Mouse (Mus musculus) forebrain, embryonic 10.5 days (tissue): ENCODE measurements around the gene Fgf10. TPM values are rescaled to one million over a fixed set of nuclear protein-coding genes. Genes with fewer than 3 reads are reported as not detected.

ENCODE experiments used
- DNase-seq: peaks from one replicate; pipeline ENCODE4 v3.0.0-alpha.2; 2017; ENCODE audit warnings: low spot score; ENCODE audit errors: extremely low spot score
- H3K27ac ChIP-seq: fragments of 300-500 bp; sonication (generic); 2 replicates; pipeline ENCODE4 v1.5.1; 2016; ENCODE audit warnings: mild to moderate bottlenecking
- H3K27me3 ChIP-seq: fragments of 300-500 bp; sonication (generic); 2 replicates; pipeline ENCODE4 v1.6.1; 2016; ENCODE audit warnings: mild to moderate bottlenecking; ENCODE audit not compliant: poor library complexity, severe bottlenecking
- H3K36me3 ChIP-seq: fragments of 300-500 bp; sonication (generic); replicated peaks from 2 replicates; pipeline ENCODE4 v1.6.1; 2016; ENCODE audit warnings: mild to moderate bottlenecking, moderate library complexity
- H3K4me1 ChIP-seq: fragments of 300-500 bp; sonication (generic); 2 replicates; pipeline ENCODE4 v1.6.1; 2016
- H3K4me3 ChIP-seq: fragments of 300-500 bp; sonication (generic); 2 replicates; pipeline ENCODE4 v1.5.1; 2016; ENCODE audit warnings: mild to moderate bottlenecking, moderate library complexity
- H3K9me3 ChIP-seq: fragments of 300-500 bp; sonication (generic); 2 replicates; pipeline ENCODE4 v1.6.1; 2016; ENCODE audit warnings: mild to moderate bottlenecking, moderate library complexity
- WGBS: fragments of 180-500 bp; shearing (Covaris S2); methylation state at CpG from one replicate; pipeline ENCODE4 v1.1.7; 2016; 5-methylcytosine and 5-hydroxymethylcytosine counted together
- polyA plus RNA-seq: library from polyadenylated mRNA; unstranded; fragments of >200 nt; fragmentation: Nextera tagmentation; extraction: Ambion mirVana; gene quantifications from 2 replicates; pipeline ENCODE4 v1.2.1, GENCODE M21; 2016

Fgf10 gene
- polyA plus RNA-seq: 1.0 TPM in 2 replicates

DNA sequence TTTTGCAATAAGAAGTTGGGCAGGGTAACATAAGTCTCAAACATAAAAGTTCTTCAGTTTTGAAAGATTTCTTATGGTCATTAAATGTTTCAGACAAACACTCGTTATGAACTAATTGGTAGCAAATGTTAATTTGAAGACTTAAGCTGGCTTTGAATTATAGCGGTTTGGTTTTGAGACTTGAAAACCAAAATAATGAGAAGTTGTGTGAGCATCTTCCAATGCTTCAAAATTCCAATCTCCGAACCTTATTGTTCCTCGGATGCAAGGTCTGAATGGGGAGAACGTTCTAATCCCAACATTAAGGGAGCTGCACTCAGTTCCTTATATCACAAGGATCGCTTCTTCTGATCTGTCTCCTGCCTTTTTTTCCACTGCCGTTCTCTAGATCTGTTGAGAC, at the start of gene Fgf10:
Gene Fgf10, plus strand, starts transcription at position 301 of the 400 bp plus-strand sequence.
- Histone ChIP-seq H3K4me1 (peaks cover 17% of the 10 kb centered on the region), H3K27me3 (peaks cover 78% of the 10 kb centered on the region), H3K27ac (no peak within 1 kb of the TSS), H3K9me3 (no peaks in the 10 kb centered on the region), H3K36me3 (no peaks in the 10 kb centered on the region), H3K4me3 (no peak within 1 kb of the TSS)
- DNase-seq: no peak
- 36% methylated on average over 7 of the region's 7 CpGs for WGBS

- H3K4me1 ChIP-seq: no peaks in the 10 kb centered on the region
- no peaks in the 10 kb centered on the region for H3K9me3 ChIP-seq
- no peak for DNase-seq
- H3K27me3 ChIP-seq: no peaks in the 10 kb centered on the region
- H3K27ac ChIP-seq: no peak overlapping the region
- H3K36me3 ChIP-seq: no peaks in the 10 kb centered on the region
- WGBS: 61% methylated on average over 3 of the region's 3 CpGs
- H3K4me3 ChIP-seq: no peak overlapping the region
Measured at GRCm38 (mm10) chr13:118629661-118630428, 39.7 kb upstream of the Fgf10 start.

- WGBS: 89% methylated on average over 2 of the region's 2 CpGs
- Histone ChIP-seq H3K27ac (no peak overlapping the region), H3K27me3 (no peaks in the 10 kb centered on the region), H3K4me3 (no peak overlapping the region), H3K4me1 (no peaks in the 10 kb centered on the region), H3K36me3 (no peaks in the 10 kb centered on the region), H3K9me3 (no peaks in the 10 kb centered on the region)
- DNase-seq: no peak
Measured at GRCm38 (mm10) chr13:118631500-118631899, 38.1 kb upstream of the Fgf10 start.

DNA sequence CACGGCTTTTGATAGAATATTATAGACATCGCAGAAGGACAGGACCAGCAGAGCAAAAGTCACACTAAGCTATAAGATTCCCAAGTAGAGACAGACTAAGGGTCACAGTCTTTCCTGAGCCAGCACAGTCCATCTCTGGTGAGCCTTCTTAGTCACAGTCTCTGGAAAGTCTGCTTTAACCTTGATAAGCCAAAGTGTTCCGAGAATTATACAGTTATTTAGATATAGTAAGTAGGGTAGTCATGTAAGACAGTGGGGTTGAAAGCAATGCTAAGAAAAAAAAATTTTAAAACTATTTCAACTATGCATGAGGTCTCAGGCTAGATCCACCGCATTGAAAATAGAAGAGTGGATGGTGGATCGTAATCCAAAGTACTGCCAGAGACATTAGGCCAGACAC, 33.5 kb upstream of the Fgf10 start:
- Histone ChIP-seq H3K9me3 (no peaks in the 10 kb centered on the region), H3K27ac (no peak overlapping the region), H3K4me3 (no peak overlapping the region), H3K4me1 (no peaks in the 10 kb centered on the region), H3K36me3 (no peaks in the 10 kb centered on the region), H3K27me3 (no peaks in the 10 kb centered on the region)
- no peak for DNase-seq
- WGBS: 95% methylated on average over 5 of the region's 5 CpGs

- WGBS: 92% methylated on average over 3 of the region's 3 CpGs
- no peak overlapping the region for H3K27ac ChIP-seq
- H3K27me3 ChIP-seq: no peaks in the 10 kb centered on the region
- H3K4me3 ChIP-seq: no peak overlapping the region
- no peak for DNase-seq
- H3K9me3 ChIP-seq: no peaks in the 10 kb centered on the region
- no peaks in the 10 kb centered on the region for H3K4me1 ChIP-seq
- H3K36me3 ChIP-seq: no peaks in the 10 kb centered on the region
Measured at GRCm38 (mm10) chr13:118642585-118642984, 27.0 kb upstream of the Fgf10 start.

DNA sequence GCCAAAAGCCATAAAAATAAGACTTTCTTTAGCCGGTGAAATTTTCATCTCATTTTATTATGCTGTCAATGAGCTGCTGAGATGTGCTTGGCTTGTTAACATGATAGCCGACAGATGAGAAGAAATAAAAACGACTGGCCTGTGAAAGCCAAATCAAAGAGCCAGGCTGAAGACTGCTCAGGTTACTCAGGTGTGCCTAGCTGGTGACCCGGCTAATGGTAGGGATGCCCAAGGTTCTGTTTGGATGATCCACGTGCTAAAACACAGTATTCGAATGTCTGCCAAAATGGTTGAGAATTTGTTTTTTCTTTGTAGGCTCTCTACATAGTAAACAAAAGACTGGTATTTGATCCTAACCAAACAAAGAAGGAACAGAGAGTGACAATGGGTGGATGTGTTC, 26.5 kb upstream of the Fgf10 start:
- H3K27ac ChIP-seq: no peak overlapping the region
- no peaks in the 10 kb centered on the region for H3K4me1 ChIP-seq
- no peak for DNase-seq
- no peaks in the 10 kb centered on the region for H3K27me3 ChIP-seq
- WGBS: 87% methylated on average over 6 of the region's 6 CpGs
- no peaks in the 10 kb centered on the region for H3K36me3 ChIP-seq
- H3K9me3 ChIP-seq: no peaks in the 10 kb centered on the region
- no peak overlapping the region for H3K4me3 ChIP-seq

DNA sequence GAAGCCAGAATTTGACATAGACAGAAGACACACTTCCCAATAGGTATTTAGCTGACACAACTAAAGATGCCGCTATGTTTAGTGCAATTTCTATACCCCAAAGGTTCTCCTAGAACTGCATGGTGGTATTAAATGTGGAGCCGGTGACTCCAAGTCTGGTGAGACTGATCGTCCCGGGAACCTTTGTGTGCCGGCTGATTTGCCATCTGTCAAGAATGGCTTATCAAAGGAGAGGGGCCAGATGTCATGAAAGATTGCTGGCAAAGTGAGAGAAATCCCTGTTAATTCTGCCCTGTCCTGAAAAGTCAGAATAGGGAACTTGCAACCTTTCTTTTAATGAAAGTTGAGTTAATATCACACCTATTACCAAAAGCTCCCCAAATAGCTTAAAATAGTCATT, 12.6 kb upstream of the Fgf10 start:
- no peaks in the 10 kb centered on the region for H3K9me3 ChIP-seq
- H3K36me3 ChIP-seq: no peaks in the 10 kb centered on the region
- H3K27ac ChIP-seq: no peak overlapping the region
- H3K4me1 ChIP-seq: no peaks in the 10 kb centered on the region
- no peak overlapping the region for H3K4me3 ChIP-seq
- WGBS: 87% methylated on average over 5 of the region's 5 CpGs
- no peaks in the 10 kb centered on the region for H3K27me3 ChIP-seq
- DNase-seq: no peak

DNA sequence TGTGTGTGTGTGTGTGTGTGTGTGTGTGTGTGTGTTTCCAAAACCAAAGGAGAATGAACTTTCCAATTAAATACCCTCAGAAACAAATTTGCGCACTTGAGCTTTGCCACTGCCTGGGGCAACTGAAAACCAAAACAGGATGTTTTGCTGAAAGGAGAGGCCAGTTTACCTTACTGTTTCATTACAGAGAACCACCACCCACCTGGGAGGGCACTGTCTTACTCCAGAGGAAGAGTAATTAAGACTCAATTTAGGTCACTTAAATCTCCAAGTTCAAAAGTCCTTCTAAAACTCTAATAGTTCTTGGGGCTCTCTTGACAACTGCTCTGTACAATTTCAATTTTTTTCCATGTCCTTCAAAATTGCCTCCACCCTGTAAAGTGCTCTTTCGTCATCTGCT, 11.6 kb upstream of the Fgf10 start:
- H3K36me3 ChIP-seq: no peaks in the 10 kb centered on the region
- WGBS: 93% methylated on average over 2 of the region's 2 CpGs
- no peaks in the 10 kb centered on the region for H3K4me1 ChIP-seq
- H3K27me3 ChIP-seq: 0 out of 2 replicates have a peak, but pooled peaks cover 3% of the 10 kb centered on the region
- no peak overlapping the region for H3K4me3 ChIP-seq
- no peaks in the 10 kb centered on the region for H3K9me3 ChIP-seq
- no peak for DNase-seq
- no peak overlapping the region for H3K27ac ChIP-seq

DNA sequence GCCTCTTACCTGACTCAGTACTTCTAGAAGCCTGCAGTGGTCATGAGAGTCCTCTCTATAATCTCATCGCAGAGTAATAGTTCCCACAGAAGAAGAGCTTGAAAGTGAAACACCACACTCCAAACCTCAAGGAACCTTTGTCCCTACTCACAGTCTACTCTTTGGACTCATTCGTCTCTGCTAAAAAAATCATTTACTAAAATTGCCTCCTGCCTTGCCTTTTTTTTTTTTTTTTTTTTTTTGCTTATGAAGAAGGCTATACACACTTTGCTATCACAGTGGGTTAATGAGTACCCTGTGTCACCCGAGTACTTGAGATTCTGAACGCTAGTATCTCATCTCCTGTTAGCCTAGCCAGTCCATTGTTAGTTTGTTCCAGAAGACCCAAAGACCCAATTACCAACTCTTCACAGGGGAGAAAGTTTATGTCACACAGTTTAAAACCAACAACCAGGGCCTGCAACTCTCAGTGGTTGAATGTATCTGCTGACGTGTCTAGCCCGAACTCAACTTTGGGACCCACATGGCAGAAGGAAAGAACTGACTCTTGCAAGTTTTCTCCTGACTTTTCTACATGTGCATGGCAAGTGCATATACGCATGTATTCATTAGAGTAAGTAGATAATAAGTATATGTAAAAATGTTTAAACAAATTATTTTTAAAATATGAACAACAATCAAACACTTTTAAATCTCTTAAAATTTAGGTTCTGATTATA, 10.8 kb upstream of the Fgf10 start:
- Histone ChIP-seq H3K36me3 (no peaks in the 10 kb centered on the region), H3K9me3 (no peaks in the 10 kb centered on the region), H3K4me3 (no peak overlapping the region), H3K27ac (no peak overlapping the region), H3K27me3 (peaks cover 8% of the 10 kb centered on the region; the same call in 1 of the 2 replicates), H3K4me1 (no peaks in the 10 kb centered on the region)
- WGBS: 93% methylated on average over 7 of the region's 7 CpGs
- DNase-seq: no peak

DNA sequence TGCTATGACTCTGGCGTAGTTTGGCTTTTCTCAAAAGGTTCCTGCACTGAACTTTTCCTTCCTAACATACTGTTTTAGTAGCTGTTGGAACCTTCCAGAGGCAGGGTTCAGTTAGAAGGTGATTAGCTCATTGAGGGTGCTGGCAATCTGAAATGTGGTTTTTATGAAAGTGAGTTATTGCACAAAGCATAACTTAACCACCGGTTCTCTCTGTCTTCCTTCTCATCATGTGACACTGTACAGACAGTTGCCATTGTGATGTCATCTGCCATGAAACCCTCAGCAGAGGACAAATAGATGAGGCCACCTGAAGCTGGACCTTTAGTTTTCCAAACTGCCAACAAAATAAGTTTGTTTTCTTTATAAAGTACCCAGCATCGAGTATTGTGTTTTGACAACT, 7.9 kb upstream of the Fgf10 start:
- H3K27ac ChIP-seq: no peak overlapping the region
- H3K4me3 ChIP-seq: no peak overlapping the region
- peaks cover 34% of the 10 kb centered on the region for H3K27me3 ChIP-seq
- 85% methylated on average over 3 of the region's 3 CpGs for WGBS
- H3K36me3 ChIP-seq: no peaks in the 10 kb centered on the region
- no peak for DNase-seq
- no peaks in the 10 kb centered on the region for H3K4me1 ChIP-seq
- H3K9me3 ChIP-seq: no peaks in the 10 kb centered on the region

DNA sequence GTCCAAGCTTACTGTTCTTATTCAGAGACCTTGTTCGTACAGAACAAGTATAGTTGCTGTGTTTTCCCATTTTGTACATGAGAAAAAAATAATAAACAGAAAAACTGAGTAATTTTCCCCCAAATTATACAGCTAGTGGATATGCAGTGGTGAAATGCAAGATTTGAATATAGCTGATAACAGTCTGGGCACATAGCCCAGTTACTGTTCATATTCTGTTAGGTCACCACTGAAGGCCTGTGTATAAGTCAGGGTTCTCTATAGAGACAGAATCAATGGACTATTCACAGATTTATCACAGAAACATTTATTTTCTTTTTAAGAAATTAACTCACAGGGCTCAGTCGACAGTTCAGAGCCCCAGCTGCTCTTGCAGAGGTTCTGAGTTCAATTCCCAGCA, 4.7 kb upstream of the Fgf10 start:
- DNase-seq: no peak
- WGBS: 94% methylated on average over 2 of the region's 2 CpGs
- peaks cover 51% of the 10 kb centered on the region for H3K27me3 ChIP-seq
- H3K36me3 ChIP-seq: no peaks in the 10 kb centered on the region
- H3K9me3 ChIP-seq: no peaks in the 10 kb centered on the region
- H3K4me3 ChIP-seq: no peak overlapping the region
- no peak overlapping the region for H3K27ac ChIP-seq
- peaks cover 15% of the 10 kb centered on the region for H3K4me1 ChIP-seq

DNA sequence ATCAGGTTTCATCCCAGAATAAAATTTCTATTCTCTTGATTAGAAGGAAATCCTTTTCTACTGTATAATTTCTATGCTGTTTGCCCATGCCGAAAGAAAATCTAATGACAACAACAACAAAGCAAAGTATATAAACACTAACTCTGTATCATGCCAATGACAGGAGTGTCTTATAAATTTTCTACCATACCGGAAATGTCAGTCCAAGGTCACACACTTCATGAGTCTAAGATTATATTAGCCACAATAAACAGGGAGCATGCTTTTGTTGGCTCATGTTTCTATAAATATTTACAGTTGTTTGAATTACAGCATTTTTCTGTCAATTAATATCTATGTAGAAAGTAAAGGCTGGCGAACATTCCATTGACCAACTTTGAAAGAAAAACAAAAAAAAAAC, 9.6 kb downstream of the Fgf10 start:
- Histone ChIP-seq H3K9me3 (no peaks in the 10 kb centered on the region), H3K36me3 (no peaks in the 10 kb centered on the region), H3K4me1 (no peaks in the 10 kb centered on the region), H3K4me3 (no peak overlapping the region), H3K27me3 (peaks cover 3% of the 10 kb centered on the region; the same call in 1 of the 2 replicates), H3K27ac (no peak overlapping the region)
- DNase-seq: no peak
- WGBS: 90% methylated on average over 3 of the region's 3 CpGs

DNA sequence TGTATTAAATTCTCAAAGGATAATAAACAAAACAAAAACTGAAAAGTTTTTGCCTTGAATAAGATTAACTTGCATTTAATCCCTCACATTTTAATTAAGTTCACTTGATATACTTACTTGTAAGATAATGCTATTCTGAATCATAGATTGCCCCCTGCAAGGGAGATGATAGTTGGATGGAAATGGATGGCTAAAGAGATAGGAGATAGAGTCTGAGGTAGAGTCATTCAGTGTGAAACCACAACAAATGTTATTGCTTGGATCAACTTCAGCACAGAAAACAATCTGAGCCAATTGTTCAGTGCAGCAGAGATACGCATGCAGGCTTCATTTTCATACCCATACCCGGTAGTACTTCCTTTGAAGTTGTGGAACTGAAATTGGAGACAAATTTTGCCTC, 23.5 kb downstream of the Fgf10 start:
- WGBS: 90% methylated on average over 2 of the region's 2 CpGs

More for the DNA sequence above, 23.5 kb downstream of the Fgf10 start:
- H3K4me3 ChIP-seq: no peak overlapping the region
- H3K36me3 ChIP-seq: no peaks in the 10 kb centered on the region
- no peak overlapping the region for H3K27ac ChIP-seq
- no peak for DNase-seq
- no peaks in the 10 kb centered on the region for H3K9me3 ChIP-seq
- H3K4me1 ChIP-seq: no peaks in the 10 kb centered on the region
- H3K27me3 ChIP-seq: no peaks in the 10 kb centered on the region
